Mouse (Mus musculus): ENCODE measurements at regions not wholly inside any gene's neighbourhood (a gene's known extent, or its start where the extent isn't known, plus 50 kb on each side); places are given as distances from the start of the nearest gene placed in this dataset.

- no peak for ATAC-seq (ENCODE audit: low FRiP score, low TSS enrichment)
- Histone ChIP-seq H3K9me3 (ENCODE audit: low read length) (no peaks in the 10 kb centered on the region), H3K36me3 (ENCODE audit: insufficient read depth, low read length) (no peaks in the 10 kb centered on the region), H3K9ac (replicated peaks; ENCODE audit: low read length) (no peak overlapping the region), H3K27ac (ENCODE audit: low read length) (no peak overlapping the region), H3K4me3 (ENCODE audit: low read length) (no peak overlapping the region), H3K4me2 (replicated peaks; ENCODE audit: low read depth, low read length) (no peak overlapping the region), H3K4me1 (ENCODE audit: insufficient read depth, low read length) (no peaks in the 10 kb centered on the region), H3K27me3 (ENCODE audit: insufficient read depth, low read length) (no peaks in the 10 kb centered on the region)
- 79% methylated on average over 3 of the region's 3 CpGs for WGBS
Measured at GRCm38 (mm10) chr11:111663269-111663668, 597.3 kb downstream of the Kcnj2 start.

GRCm38 (mm10) chr11:111666336-111666735 is 600.4 kb downstream of the Kcnj2 start:
- Histone ChIP-seq H3K36me3 (ENCODE audit: insufficient read depth, low read length) (no peaks in the 10 kb centered on the region), H3K4me1 (ENCODE audit: insufficient read depth, low read length) (no peaks in the 10 kb centered on the region), H3K9me3 (ENCODE audit: low read length) (no peaks in the 10 kb centered on the region), H3K27ac (ENCODE audit: low read length) (no peak overlapping the region), H3K4me2 (replicated peaks; ENCODE audit: low read depth, low read length) (no peak overlapping the region), H3K27me3 (ENCODE audit: insufficient read depth, low read length) (no peaks in the 10 kb centered on the region), H3K9ac (replicated peaks; ENCODE audit: low read length) (no peak overlapping the region), H3K4me3 (ENCODE audit: low read length) (no peak overlapping the region)
- WGBS, result 85% methylated on average over 6 of the region's 6 CpGs
- ATAC-seq (ENCODE audit: low FRiP score, low TSS enrichment), result no peak

GRCm38 (mm10) chr11:111671865-111672264 is 605.9 kb downstream of the Kcnj2 start:
- 85% methylated on average over 2 of the region's 2 CpGs for WGBS
- no peak overlapping the region for H3K9ac ChIP-seq (replicated peaks; ENCODE audit: low read length)
- no peaks in the 10 kb centered on the region for H3K27me3 ChIP-seq (ENCODE audit: insufficient read depth, low read length)
- no peaks in the 10 kb centered on the region for H3K9me3 ChIP-seq (ENCODE audit: low read length)
- no peaks in the 10 kb centered on the region for H3K4me1 ChIP-seq (ENCODE audit: insufficient read depth, low read length)
- H3K4me2 ChIP-seq (replicated peaks; ENCODE audit: low read depth, low read length), result no peak overlapping the region
- no peak overlapping the region for H3K27ac ChIP-seq (ENCODE audit: low read length)
- H3K4me3 ChIP-seq (ENCODE audit: low read length), result no peak overlapping the region
- ATAC-seq (ENCODE audit: low FRiP score, low TSS enrichment), result no peak
- no peaks in the 10 kb centered on the region for H3K36me3 ChIP-seq (ENCODE audit: insufficient read depth, low read length)

GRCm38 (mm10) chr11:111675673-111676072 is 609.7 kb downstream of the Kcnj2 start:
- Histone ChIP-seq H3K9me3 (ENCODE audit: low read length) (no peaks in the 10 kb centered on the region), H3K27ac (ENCODE audit: low read length) (no peak overlapping the region), H3K36me3 (ENCODE audit: insufficient read depth, low read length) (no peaks in the 10 kb centered on the region), H3K4me1 (ENCODE audit: insufficient read depth, low read length) (no peaks in the 10 kb centered on the region), H3K27me3 (ENCODE audit: insufficient read depth, low read length) (no peaks in the 10 kb centered on the region), H3K4me2 (replicated peaks; ENCODE audit: low read depth, low read length) (no peak overlapping the region), H3K9ac (replicated peaks; ENCODE audit: low read length) (no peak overlapping the region), H3K4me3 (ENCODE audit: low read length) (no peak overlapping the region)
- 55% methylated on average over 1 of the region's 1 CpGs for WGBS
- no peak for ATAC-seq (ENCODE audit: low FRiP score, low TSS enrichment)

- Histone ChIP-seq H3K27ac (ENCODE audit: low read length) (no peak overlapping the region), H3K4me3 (ENCODE audit: low read length) (no peak overlapping the region), H3K4me2 (replicated peaks; ENCODE audit: low read depth, low read length) (no peak overlapping the region), H3K4me1 (ENCODE audit: insufficient read depth, low read length) (no peaks in the 10 kb centered on the region), H3K9me3 (ENCODE audit: low read length) (no peaks in the 10 kb centered on the region), H3K27me3 (ENCODE audit: insufficient read depth, low read length) (no peaks in the 10 kb centered on the region), H3K9ac (replicated peaks; ENCODE audit: low read length) (no peak overlapping the region), H3K36me3 (ENCODE audit: insufficient read depth, low read length) (no peaks in the 10 kb centered on the region)
- 91% methylated on average over 7 of the region's 7 CpGs for WGBS
- no peak for ATAC-seq (ENCODE audit: low FRiP score, low TSS enrichment)
Measured at GRCm38 (mm10) chr11:111682341-111682740, 616.4 kb downstream of the Kcnj2 start.

GRCm38 (mm10) chr11:111683909-111684308 is 617.9 kb downstream of the Kcnj2 start:
- Histone ChIP-seq H3K36me3 (ENCODE audit: insufficient read depth, low read length) (no peaks in the 10 kb centered on the region), H3K4me2 (replicated peaks; ENCODE audit: low read depth, low read length) (no peak overlapping the region), H3K9ac (replicated peaks; ENCODE audit: low read length) (no peak overlapping the region), H3K4me1 (ENCODE audit: insufficient read depth, low read length) (no peaks in the 10 kb centered on the region), H3K27me3 (ENCODE audit: insufficient read depth, low read length) (no peaks in the 10 kb centered on the region), H3K4me3 (ENCODE audit: low read length) (no peak overlapping the region), H3K9me3 (ENCODE audit: low read length) (no peaks in the 10 kb centered on the region), H3K27ac (ENCODE audit: low read length) (no peak overlapping the region)
- no peak for ATAC-seq (ENCODE audit: low FRiP score, low TSS enrichment)
- WGBS, result 87% methylated on average over 4 of the region's 4 CpGs

- H3K4me3 ChIP-seq (ENCODE audit: low read length), result no peak overlapping the region
- H3K27me3 ChIP-seq (ENCODE audit: insufficient read depth, low read length), result no peaks in the 10 kb centered on the region
- WGBS, result 60% methylated on average over 3 of the region's 3 CpGs
- H3K9me3 ChIP-seq (ENCODE audit: low read length), result no peaks in the 10 kb centered on the region
- H3K4me2 ChIP-seq (replicated peaks; ENCODE audit: low read depth, low read length), result no peak overlapping the region
- H3K36me3 ChIP-seq (ENCODE audit: insufficient read depth, low read length), result no peaks in the 10 kb centered on the region
- no peaks in the 10 kb centered on the region for H3K4me1 ChIP-seq (ENCODE audit: insufficient read depth, low read length)
- no peak overlapping the region for H3K27ac ChIP-seq (ENCODE audit: low read length)
- H3K9ac ChIP-seq (replicated peaks; ENCODE audit: low read length), result no peak overlapping the region
- ATAC-seq (ENCODE audit: low FRiP score, low TSS enrichment), result no peak
Measured at GRCm38 (mm10) chr11:111687769-111688168, 621.8 kb downstream of the Kcnj2 start.

- Histone ChIP-seq H3K36me3 (ENCODE audit: insufficient read depth, low read length) (no peaks in the 10 kb centered on the region), H3K27me3 (ENCODE audit: insufficient read depth, low read length) (no peaks in the 10 kb centered on the region), H3K4me3 (ENCODE audit: low read length) (no peak overlapping the region), H3K27ac (ENCODE audit: low read length) (no peak overlapping the region), H3K4me1 (ENCODE audit: insufficient read depth, low read length) (no peaks in the 10 kb centered on the region), H3K9ac (replicated peaks; ENCODE audit: low read length) (no peak overlapping the region), H3K9me3 (ENCODE audit: low read length) (no peaks in the 10 kb centered on the region), H3K4me2 (replicated peaks; ENCODE audit: low read depth, low read length) (no peak overlapping the region)
- no peak for ATAC-seq (ENCODE audit: low FRiP score, low TSS enrichment)
- 69% methylated on average over 6 of the region's 6 CpGs for WGBS
Measured at GRCm38 (mm10) chr11:111688186-111688860, 622.4 kb downstream of the Kcnj2 start.

GRCm38 (mm10) chr11:111689899-111690298 is 623.9 kb downstream of the Kcnj2 start:
- H3K4me3 ChIP-seq (ENCODE audit: low read length), result no peak overlapping the region
- no peaks in the 10 kb centered on the region for H3K27me3 ChIP-seq (ENCODE audit: insufficient read depth, low read length)
- no peak overlapping the region for H3K9ac ChIP-seq (replicated peaks; ENCODE audit: low read length)
- H3K36me3 ChIP-seq (ENCODE audit: insufficient read depth, low read length), result no peaks in the 10 kb centered on the region
- H3K9me3 ChIP-seq (ENCODE audit: low read length), result no peaks in the 10 kb centered on the region
- H3K4me1 ChIP-seq (ENCODE audit: insufficient read depth, low read length), result no peaks in the 10 kb centered on the region
- H3K27ac ChIP-seq (ENCODE audit: low read length), result no peak overlapping the region
- H3K4me2 ChIP-seq (replicated peaks; ENCODE audit: low read depth, low read length), result no peak overlapping the region
- ATAC-seq (ENCODE audit: low FRiP score, low TSS enrichment), result no peak
- WGBS, result 73% methylated on average over 2 of the region's 2 CpGs

- H3K4me2 ChIP-seq (replicated peaks; ENCODE audit: low read depth, low read length), result no peak overlapping the region
- no peaks in the 10 kb centered on the region for H3K27me3 ChIP-seq (ENCODE audit: insufficient read depth, low read length)
- no peaks in the 10 kb centered on the region for H3K4me1 ChIP-seq (ENCODE audit: insufficient read depth, low read length)
- no peak for ATAC-seq (ENCODE audit: low FRiP score, low TSS enrichment)
- WGBS, result 77% methylated on average over 2 of the region's 2 CpGs
- no peaks in the 10 kb centered on the region for H3K36me3 ChIP-seq (ENCODE audit: insufficient read depth, low read length)
- no peak overlapping the region for H3K9ac ChIP-seq (replicated peaks; ENCODE audit: low read length)
- no peaks in the 10 kb centered on the region for H3K9me3 ChIP-seq (ENCODE audit: low read length)
- H3K27ac ChIP-seq (ENCODE audit: low read length), result no peak overlapping the region
- no peak overlapping the region for H3K4me3 ChIP-seq (ENCODE audit: low read length)
Measured at GRCm38 (mm10) chr11:111691512-111691911, 625.5 kb downstream of the Kcnj2 start.
